Mouse (Mus musculus): ENCODE measurements around the gene Epb41l2.

GRCm38 (mm10) chr10:25310736-25311135, 48.9 kb upstream of the Epb41l2 start:
- TF ChIP-seq CTCF (IDR thresholded peaks at IDR 0.05; ENCODE audit: low read depth, low read length) (no peak), POLR2A (IDR thresholded peaks at IDR 0.05; ENCODE audit: insufficient read depth, low read length) (no peak), EP300 (IDR thresholded peaks at IDR 0.05; ENCODE audit: insufficient read depth, low read depth, low read length) (no peak)

Measured in ES-Bruce4 (cell line).